Mouse (Mus musculus) ovary, postnatal 10 days (tissue): ENCODE data around the gene Csnk1g2.
"Not testable (repeated sequence)": the region's sequence is repeated elsewhere in the genome, so short reads cannot be mapped to it uniquely, and the experiment has no call there.

Experiments
- DNase-seq: peaks from one replicate; pipeline ENCODE4 v3.0.0; 2022; ENCODE audit warnings: low spot score

The Csnk1g2 gene

GRCm38 (mm10) chr10:80602698-80603325 lies 19.8 kb upstream of the Csnk1g2 start, which contains the start of the genes Scamp4 and Adat3:
Gene Scamp4, plus strand, starts transcription at chr10:80602872.
Gene Adat3, plus strand, starts transcription at chr10:80602880.
- DNase-seq, result peak; percentile 90

GRCm38 (mm10) chr10:80603364-80603763 lies 19.3 kb upstream of the Csnk1g2 start:
- DNase-seq, result no peak

GRCm38 (mm10) chr10:80604001-80604509 lies 18.6 kb upstream of the Csnk1g2 start:
- no peak for DNase-seq

- DNase-seq, result no peak
These were observed 17.6 kb upstream of the Csnk1g2 start for GRCm38 (mm10) chr10:80604988-80605387.

GRCm38 (mm10) chr10:80605721-80606120 lies 16.9 kb upstream of the Csnk1g2 start, which contains the start of gene Gm49322:
Gene Gm49322, plus strand, starts transcription at chr10:80606021.
- DNase-seq, result not testable (repeated sequence)

GRCm38 (mm10) chr10:80606306-80606705 lies 16.3 kb upstream of the Csnk1g2 start:
- DNase-seq, result no peak

GRCm38 (mm10) chr10:80606737-80607350 lies 15.8 kb upstream of the Csnk1g2 start:
- no peak for DNase-seq

GRCm38 (mm10) chr10:80608435-80608834 lies 14.2 kb upstream of the Csnk1g2 start:
- no peak for DNase-seq

GRCm38 (mm10) chr10:80609269-80609924 lies 13.2 kb upstream of the Csnk1g2 start:
- DNase-seq, result no peak

- no peak for DNase-seq
These were observed 12.4 kb upstream of the Csnk1g2 start for GRCm38 (mm10) chr10:80610116-80610785.

GRCm38 (mm10) chr10:80611024-80611423 lies 11.6 kb upstream of the Csnk1g2 start:
- no peak for DNase-seq

- no peak for DNase-seq
These were observed 10.7 kb upstream of the Csnk1g2 start for GRCm38 (mm10) chr10:80611905-80612304.

- no peak for DNase-seq
These were observed 8.8 kb upstream of the Csnk1g2 start for GRCm38 (mm10) chr10:80613821-80614220.

GRCm38 (mm10) chr10:80614351-80614750 lies 8.3 kb upstream of the Csnk1g2 start:
- no peak for DNase-seq

- no peak for DNase-seq
These were observed 4.5 kb upstream of the Csnk1g2 start for GRCm38 (mm10) chr10:80618181-80618580.

- no peak for DNase-seq
These were observed 3.0 kb upstream of the Csnk1g2 start for GRCm38 (mm10) chr10:80619465-80620244.

- DNase-seq, result no peak
These were observed 2.3 kb upstream of the Csnk1g2 start for GRCm38 (mm10) chr10:80620365-80620764.

- no peak for DNase-seq
These were observed 1.6 kb upstream of the Csnk1g2 start for GRCm38 (mm10) chr10:80620796-80621689.

GRCm38 (mm10) chr10:80621690-80621939 lies 1.0 kb upstream of the Csnk1g2 start:
- DNase-seq, result no peak

GRCm38 (mm10) chr10:80621940-80622660 lies 538 bp upstream of the Csnk1g2 start:
- peak; percentile 98 for DNase-seq
